Mouse (Mus musculus): ENCODE results near the gene Leng8. TPM values are rescaled to one million over a fixed set of nuclear protein-coding genes. Genes with fewer than 3 reads are reported as not detected.
A peak's percentile ranks its signal among the peaks of the same experiment; 100 is the strongest.

The Leng8 gene
- polyA plus RNA-seq, 1 experiment, result 1,332 TPM

DNA sequence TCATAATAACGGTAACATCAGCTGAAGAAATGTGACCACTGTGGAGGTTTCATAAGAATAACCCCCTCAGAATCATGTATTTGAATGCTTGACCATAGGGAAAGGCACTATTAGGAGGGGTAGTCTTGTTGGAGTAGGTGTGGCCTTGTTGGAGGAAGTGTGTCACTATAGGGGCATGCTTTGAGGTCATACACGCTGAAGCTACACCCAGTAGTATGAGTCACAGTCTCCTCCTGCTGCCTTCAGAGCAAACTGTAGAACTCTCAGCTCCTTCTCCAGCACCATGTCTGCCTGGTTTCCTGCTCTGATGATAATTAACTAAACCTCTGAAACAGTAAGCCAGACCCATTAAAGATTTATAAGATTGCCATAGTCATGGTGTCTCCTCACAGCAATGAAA lies 38.0 kb upstream of the Leng8 start:
- no peaks in the 10 kb centered on the region for H3K4me1 ChIP-seq (replicated peaks; ENCODE audit: control insufficient read depth, insufficient read depth, low read length)
- no peak overlapping the region for H3K4me3 ChIP-seq (ENCODE audit: control insufficient read depth, insufficient read depth, low read length)
- WGBS, result 65% methylated on average over 2 of the region's 2 CpGs
- no peaks in the 10 kb centered on the region for H3K27me3 ChIP-seq (ENCODE audit: control insufficient read depth, insufficient read depth, low read length)
- no peak overlapping the region for H3K27ac ChIP-seq (ENCODE audit: control insufficient read depth, insufficient read depth, low read length)
- DNase-seq, result no peak
- no peaks in the 10 kb centered on the region for H3K36me3 ChIP-seq (ENCODE audit: control insufficient read depth, insufficient read depth, low read length)
- TF ChIP-seq CTCF (IDR thresholded peaks at IDR 0.05; ENCODE audit: borderline replicate concordance, control insufficient read depth, extremely low read depth, insufficient read depth, low read length, poor library complexity) (no peak), POLR2A (IDR thresholded peaks at IDR 0.05; ENCODE audit: control insufficient read depth, extremely low read depth, insufficient read depth, low read length, poor library complexity) (no peak)

DNA sequence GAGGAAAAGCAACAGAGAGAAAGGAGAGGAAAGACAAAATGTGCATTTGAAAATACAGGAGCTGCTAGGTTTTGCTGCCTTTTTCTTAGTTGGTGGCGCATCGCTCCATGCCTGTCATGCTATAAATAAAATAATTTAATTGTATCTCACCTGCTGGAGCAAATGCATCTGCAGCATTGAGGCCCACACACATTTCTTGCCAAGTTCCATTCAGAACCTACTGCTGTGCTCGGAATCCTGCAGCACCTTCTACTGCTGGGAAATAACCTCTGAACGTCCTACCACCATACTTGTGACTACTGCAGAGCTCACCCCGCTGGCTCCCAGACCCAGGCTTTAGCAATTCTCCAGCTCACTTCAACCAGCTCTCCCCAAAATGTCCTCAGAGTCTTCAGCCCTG lies 35.7 kb upstream of the Leng8 start:
- Histone ChIP-seq H3K4me3 (ENCODE audit: control insufficient read depth, insufficient read depth, low read length) (no peak overlapping the region), H3K36me3 (ENCODE audit: control insufficient read depth, insufficient read depth, low read length) (no peaks in the 10 kb centered on the region), H3K27ac (ENCODE audit: control insufficient read depth, insufficient read depth, low read length) (no peak overlapping the region), H3K27me3 (ENCODE audit: control insufficient read depth, insufficient read depth, low read length) (no peaks in the 10 kb centered on the region), H3K4me1 (replicated peaks; ENCODE audit: control insufficient read depth, insufficient read depth, low read length) (no peaks in the 10 kb centered on the region)
- WGBS, result 96% methylated on average over 5 of the region's 5 CpGs
- no peak for TF ChIP-seq CTCF (IDR thresholded peaks at IDR 0.05; ENCODE audit: borderline replicate concordance, control insufficient read depth, extremely low read depth, insufficient read depth, low read length, poor library complexity)
- no peak for TF ChIP-seq POLR2A (IDR thresholded peaks at IDR 0.05; ENCODE audit: control insufficient read depth, extremely low read depth, insufficient read depth, low read length, poor library complexity)
- no peak for DNase-seq

DNA sequence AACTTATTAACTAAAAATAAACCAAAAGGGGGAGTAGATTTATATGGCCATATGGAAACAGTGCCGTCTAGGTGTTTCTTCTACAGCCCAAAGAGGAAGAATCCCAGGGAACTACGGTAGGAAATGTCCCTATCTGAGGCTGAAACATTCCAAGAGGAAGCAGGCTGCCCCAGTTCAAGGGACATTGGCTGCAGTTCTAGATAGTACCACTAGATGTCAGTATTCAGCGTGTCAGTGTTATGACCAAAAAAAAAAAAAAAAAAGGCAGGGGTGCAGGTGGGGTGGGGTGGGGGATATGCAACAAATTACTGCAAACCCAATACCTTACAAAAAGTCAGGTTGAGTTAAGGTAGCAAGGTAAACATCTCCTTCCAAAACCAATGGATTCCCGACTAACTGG lies 33.4 kb upstream of the Leng8 start:
- no peaks in the 10 kb centered on the region for H3K27me3 ChIP-seq (ENCODE audit: control insufficient read depth, insufficient read depth, low read length)
- WGBS, result 17% methylated on average over 4 of the region's 4 CpGs

DNA sequence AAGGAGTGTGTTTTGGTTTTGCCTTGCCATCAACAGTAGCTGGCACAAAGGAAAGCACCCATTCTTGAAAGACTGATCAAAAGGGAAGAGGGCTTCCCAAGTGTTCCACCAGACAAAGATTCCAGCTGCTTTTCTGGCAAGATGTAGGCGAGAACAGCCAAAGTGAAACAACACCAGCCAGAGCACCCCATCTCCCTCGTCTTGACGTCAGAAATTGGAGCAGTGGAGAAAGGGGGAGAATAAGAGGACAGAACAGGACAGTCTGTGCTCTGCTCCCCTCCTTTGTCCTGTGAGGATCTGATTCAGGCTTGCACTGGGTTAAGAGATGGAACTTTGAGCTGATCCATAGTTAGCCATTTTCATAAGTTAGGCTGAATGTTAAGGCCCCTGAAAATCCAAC lies 25.1 kb upstream of the Leng8 start:
- WGBS, result 79% methylated on average over 3 of the region's 3 CpGs
- Histone ChIP-seq H3K27ac (ENCODE audit: control insufficient read depth, insufficient read depth, low read length) (no peak overlapping the region), H3K36me3 (ENCODE audit: control insufficient read depth, insufficient read depth, low read length) (no peaks in the 10 kb centered on the region), H3K27me3 (ENCODE audit: control insufficient read depth, insufficient read depth, low read length) (no peaks in the 10 kb centered on the region), H3K4me1 (replicated peaks; ENCODE audit: control insufficient read depth, insufficient read depth, low read length) (no peaks in the 10 kb centered on the region), H3K4me3 (ENCODE audit: control insufficient read depth, insufficient read depth, low read length) (no peak overlapping the region)
- DNase-seq, result no peak
- TF ChIP-seq CTCF (IDR thresholded peaks at IDR 0.05; ENCODE audit: borderline replicate concordance, control insufficient read depth, extremely low read depth, insufficient read depth, low read length, poor library complexity), result no peak
- TF ChIP-seq POLR2A (IDR thresholded peaks at IDR 0.05; ENCODE audit: control insufficient read depth, extremely low read depth, insufficient read depth, low read length, poor library complexity), result no peak

More for the DNA sequence above, 33.4 kb upstream of the Leng8 start:
- H3K4me3 ChIP-seq (ENCODE audit: control insufficient read depth, insufficient read depth, low read length), result no peak overlapping the region
- no peaks in the 10 kb centered on the region for H3K36me3 ChIP-seq (ENCODE audit: control insufficient read depth, insufficient read depth, low read length)
- no peak overlapping the region for H3K27ac ChIP-seq (ENCODE audit: control insufficient read depth, insufficient read depth, low read length)
- TF ChIP-seq CTCF (IDR thresholded peaks at IDR 0.05; ENCODE audit: borderline replicate concordance, control insufficient read depth, extremely low read depth, insufficient read depth, low read length, poor library complexity) (no peak), POLR2A (IDR thresholded peaks at IDR 0.05; ENCODE audit: control insufficient read depth, extremely low read depth, insufficient read depth, low read length, poor library complexity) (no peak)
- no peaks in the 10 kb centered on the region for H3K4me1 ChIP-seq (replicated peaks; ENCODE audit: control insufficient read depth, insufficient read depth, low read length)
- DNase-seq, result peak; percentile 24

DNA sequence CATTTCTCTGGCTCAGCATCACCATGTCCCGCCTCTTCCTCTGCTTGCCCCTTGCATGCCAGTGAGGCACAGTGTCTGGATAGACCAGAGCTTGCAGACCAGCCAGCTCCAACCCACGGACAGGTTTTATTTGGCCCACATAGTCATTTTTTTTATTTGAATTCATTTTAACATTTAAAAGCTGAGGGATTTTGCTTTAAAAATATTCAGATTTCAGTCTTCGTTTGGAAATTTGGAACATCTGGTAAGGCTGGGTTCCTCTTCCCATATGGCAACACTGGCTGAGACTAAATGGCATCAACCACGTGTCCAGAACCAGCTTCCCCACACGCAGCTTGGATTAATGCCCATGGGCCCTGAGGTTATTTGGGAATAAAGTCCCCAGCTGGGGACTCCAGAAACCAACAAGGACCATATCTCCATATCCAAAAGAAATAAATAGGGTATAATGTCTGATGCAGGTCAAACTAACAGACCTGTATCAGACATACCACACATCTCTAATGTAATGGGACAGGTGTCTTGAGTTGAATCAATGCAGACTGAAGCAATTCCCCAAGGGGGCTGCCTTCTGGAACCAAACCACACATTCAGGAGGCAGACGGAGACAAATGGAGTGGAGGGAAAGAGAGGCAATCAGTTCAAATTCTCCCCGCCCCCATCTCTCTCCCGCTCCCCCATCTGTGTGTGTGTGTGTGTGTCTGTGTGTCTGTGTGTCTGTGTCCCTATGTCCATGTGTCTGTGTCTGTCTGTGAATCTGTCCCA lies 19.6 kb upstream of the Leng8 start:
- no peak for DNase-seq
- Histone ChIP-seq H3K27me3 (ENCODE audit: control insufficient read depth, insufficient read depth, low read length) (peaks cover 3% of the 10 kb centered on the region; the same call in 1 of the 2 replicates), H3K36me3 (ENCODE audit: control insufficient read depth, insufficient read depth, low read length) (no peaks in the 10 kb centered on the region)

DNA sequence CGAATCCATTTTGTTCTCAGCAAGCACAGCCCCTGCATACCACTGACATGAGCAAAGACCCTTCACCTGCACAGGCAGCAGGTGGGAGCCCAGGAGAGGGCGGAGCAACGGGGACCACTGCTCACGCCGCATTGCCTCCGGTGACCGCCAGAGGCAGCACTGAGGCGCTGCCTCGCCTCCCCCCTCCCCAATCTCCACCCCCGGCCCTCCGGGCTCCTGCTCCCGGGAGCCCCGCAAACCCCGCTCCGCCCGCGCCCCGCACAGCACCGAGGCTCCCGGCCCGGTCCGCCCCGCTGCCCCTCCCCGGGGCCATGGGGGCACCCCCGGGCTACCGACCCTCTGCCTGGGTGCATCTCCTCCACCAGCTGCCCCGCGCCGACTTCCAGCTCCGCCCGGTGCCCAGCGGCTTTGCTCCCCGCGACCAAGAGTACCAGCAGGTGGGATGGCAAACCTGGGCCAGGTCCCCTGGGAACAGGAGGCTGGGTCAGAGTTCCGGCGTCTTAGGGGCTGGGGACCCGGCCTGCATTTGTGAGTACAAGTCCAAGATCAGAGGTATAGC lies 17.4 kb upstream of the Leng8 start, which contains the start of gene Ttyh1:
Ttyh1 (plus strand) TSS at position 65 of the 559 bp plus-strand sequence.
- peak; percentile 49 for DNase-seq
- Histone ChIP-seq H3K36me3 (ENCODE audit: control insufficient read depth, insufficient read depth, low read length) (no peaks in the 10 kb centered on the region), H3K27me3 (ENCODE audit: control insufficient read depth, insufficient read depth, low read length) (peaks cover 3% of the 10 kb centered on the region; the same call in 1 of the 2 replicates), H3K27ac (ENCODE audit: control insufficient read depth, insufficient read depth, low read length) (no peak within 1 kb of the TSS), H3K4me1 (replicated peaks; ENCODE audit: control insufficient read depth, insufficient read depth, low read length) (peaks cover 3% of the 10 kb centered on the region), H3K4me3 (ENCODE audit: control insufficient read depth, insufficient read depth, low read length) (no peak within 1 kb of the TSS)
- WGBS, result 4% methylated on average over 37 of the region's 37 CpGs
- TF ChIP-seq CTCF (IDR thresholded peaks at IDR 0.05; ENCODE audit: borderline replicate concordance, control insufficient read depth, extremely low read depth, insufficient read depth, low read length, poor library complexity) (peak; percentile 89), POLR2A (IDR thresholded peaks at IDR 0.05; ENCODE audit: control insufficient read depth, extremely low read depth, insufficient read depth, low read length, poor library complexity) (no peak)

More for the DNA sequence above, 19.6 kb upstream of the Leng8 start:
- WGBS, result 79% methylated on average over 8 of the region's 8 CpGs
- no peak for TF ChIP-seq POLR2A (IDR thresholded peaks at IDR 0.05; ENCODE audit: control insufficient read depth, extremely low read depth, insufficient read depth, low read length, poor library complexity)
- no peak for TF ChIP-seq CTCF (IDR thresholded peaks at IDR 0.05; ENCODE audit: borderline replicate concordance, control insufficient read depth, extremely low read depth, insufficient read depth, low read length, poor library complexity)
- H3K4me1 ChIP-seq (replicated peaks; ENCODE audit: control insufficient read depth, insufficient read depth, low read length), result no peaks in the 10 kb centered on the region
- H3K4me3 ChIP-seq (ENCODE audit: control insufficient read depth, insufficient read depth, low read length), result no peak overlapping the region
- H3K27ac ChIP-seq (ENCODE audit: control insufficient read depth, insufficient read depth, low read length), result no peak overlapping the region

Measured in thymus, adult 2 months (tissue).